Mouse (Mus musculus) myocyte (in vitro differentiated cells): Measurements from ENCODE around the gene Tlk2.

ENCODE experiments used
- MAX ChIP-seq: IDR thresholded peaks from one replicate; pipeline ENCODE4 v1.6.1; 2011; ENCODE audit warnings: low read depth, mild to moderate bottlenecking, control low read depth
- MYOG ChIP-seq, 3 experiments: IDR thresholded peaks; one replicate each; pipeline ENCODE4 v1.6.1; 2011; ENCODE audit warnings: control low read depth in 2 of 3, low read depth in 2 of 3, mild to moderate bottlenecking in 2 of 3; ENCODE audit not compliant: insufficient read length in 2 of 3, control insufficient read depth in 1 of 3, insufficient read depth in 1 of 3
- POLR2A ChIP-seq: IDR thresholded peaks from one replicate; pipeline ENCODE4 v1.6.1; 2011; ENCODE audit warnings: low read depth, mild to moderate bottlenecking, control low read depth, moderate library complexity; ENCODE audit not compliant: insufficient read length
- SRF ChIP-seq: IDR thresholded peaks from one replicate; pipeline ENCODE4 v1.6.1; 2011; ENCODE audit warnings: low read depth; ENCODE audit not compliant: control insufficient read depth, insufficient read length
- TCF12 ChIP-seq: IDR thresholded peaks from one replicate; pipeline ENCODE4 v1.6.1; 2011; ENCODE audit warnings: mild to moderate bottlenecking, control low read depth; ENCODE audit not compliant: poor library complexity, insufficient read depth, severe bottlenecking
- TCF3 ChIP-seq: IDR thresholded peaks from one replicate; pipeline ENCODE4 v1.6.1; 2011; ENCODE audit warnings: low read depth, control low read depth; ENCODE audit not compliant: insufficient read length

DNA sequence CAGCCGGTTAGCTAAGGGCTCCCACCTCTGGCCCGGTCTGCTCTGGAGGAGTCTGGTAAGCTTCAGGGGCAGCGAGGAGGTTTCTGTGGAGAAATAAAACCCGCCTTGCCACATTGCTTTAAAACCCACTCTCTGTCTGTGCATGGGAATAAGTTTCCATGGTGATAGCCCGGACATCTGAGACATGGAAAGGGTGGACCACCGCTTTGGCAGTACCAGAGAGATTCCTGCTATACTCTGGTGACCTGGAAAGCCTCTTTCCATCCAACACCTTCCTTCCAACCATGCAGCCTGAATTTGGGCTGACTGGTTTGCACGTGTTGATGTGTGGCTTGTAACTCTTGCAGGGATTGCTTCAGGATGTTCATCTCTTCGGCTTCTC is 135.0 kb downstream of the Tlk2 start:
- TF ChIP-seq POLR2A (no peak), SRF (no peak), MYOG (IDR thresholded peaks at IDR 0.05; ENCODE audit: control insufficient read depth in 1 of 3, insufficient read depth in 1 of 3, insufficient read length in 2 of 3, low read depth in 2 of 3) (no peak), TCF12 (no peak), TCF3 (no peak), MAX (no peak)
